Mouse (Mus musculus) heart, embryonic 13.5 days (tissue): ENCODE data around the gene Col4a3. TPM values are rescaled to one million over a fixed set of nuclear protein-coding genes. Genes with fewer than 3 reads are reported as not detected.

Experiments
- ATAC-seq: fragments of 200-750 bp; cut with Nextera tagmentation; 2 replicates; pipeline ENCODE4 v1.8.0; 2017; ENCODE audit warnings: moderate TSS enrichment; ENCODE audit not compliant: insufficient number of reproducible peaks, low FRiP score, low TSS enrichment; ENCODE audit errors: extremely low read depth
- H3K27ac ChIP-seq: fragments of 300-500 bp; sonication (generic); replicated peaks from 2 replicates; pipeline ENCODE4 v1.5.1; 2015; ENCODE audit warnings: moderate library complexity, mild to moderate bottlenecking, inconsistent platforms
- H3K27me3 ChIP-seq: fragments of 300-500 bp; sonication (generic); replicated peaks from 2 replicates; pipeline ENCODE4 v1.6.1; 2015; ENCODE audit warnings: mild to moderate bottlenecking, inconsistent platforms
- H3K36me3 ChIP-seq: fragments of 300-500 bp; sonication (generic); 2 replicates; pipeline ENCODE4 v1.6.1; 2015; ENCODE audit warnings: mild to moderate bottlenecking, inconsistent platforms
- H3K4me1 ChIP-seq: fragments of 300-500 bp; sonication (generic); 2 replicates; pipeline ENCODE4 v1.6.1; 2015; ENCODE audit warnings: inconsistent platforms
- H3K4me2 ChIP-seq: fragments of 300-500 bp; sonication (generic); 2 replicates; pipeline ENCODE4 v1.6.1; 2015; ENCODE audit warnings: inconsistent platforms, mild to moderate bottlenecking, moderate library complexity
- H3K4me3 ChIP-seq: fragments of 300-500 bp; sonication (generic); 2 replicates; pipeline ENCODE4 v1.5.1; 2015; ENCODE audit warnings: moderate library complexity, mild to moderate bottlenecking, inconsistent platforms
- H3K9ac ChIP-seq: fragments of 300-500 bp; sonication (generic); 2 replicates; pipeline ENCODE4 v1.6.1; 2015; ENCODE audit warnings: inconsistent platforms, mild to moderate bottlenecking, moderate library complexity
- H3K9me3 ChIP-seq: fragments of 300-500 bp; sonication (generic); 2 replicates; pipeline ENCODE4 v1.6.1; 2016; ENCODE audit warnings: inconsistent platforms
- WGBS: fragments of 180-500 bp; shearing (Covaris S2); methylation state at CpG from one replicate; pipeline ENCODE4 v1.1.7; 2015; ENCODE audit warnings: mixed read lengths; 5-methylcytosine and 5-hydroxymethylcytosine counted together
- polyA plus RNA-seq: library from polyadenylated mRNA; unstranded; fragments of >200 nt; fragmentation: Nextera tagmentation; extraction: Ambion mirVana; gene quantifications from 2 replicates; pipeline ENCODE4 v1.2.1, GENCODE M21; 2015

The Col4a3 gene
- polyA plus RNA-seq, 1 experiment from 2014 or later, result 0.41 TPM

GRCm38 (mm10) chr1:82608646-82609262, 22.0 kb downstream of the Col4a3 start:
- Histone ChIP-seq H3K4me2 (no peak overlapping the region), H3K27me3 (no peaks in the 10 kb centered on the region), H3K4me1 (no peaks in the 10 kb centered on the region), H3K9me3 (no peaks in the 10 kb centered on the region), H3K4me3 (no peak overlapping the region), H3K27ac (no peak overlapping the region), H3K36me3 (no peaks in the 10 kb centered on the region), H3K9ac (no peak overlapping the region)
- WGBS, result 59% methylated on average over 9 of the region's 9 CpGs
- ATAC-seq, result no peak

DNA sequence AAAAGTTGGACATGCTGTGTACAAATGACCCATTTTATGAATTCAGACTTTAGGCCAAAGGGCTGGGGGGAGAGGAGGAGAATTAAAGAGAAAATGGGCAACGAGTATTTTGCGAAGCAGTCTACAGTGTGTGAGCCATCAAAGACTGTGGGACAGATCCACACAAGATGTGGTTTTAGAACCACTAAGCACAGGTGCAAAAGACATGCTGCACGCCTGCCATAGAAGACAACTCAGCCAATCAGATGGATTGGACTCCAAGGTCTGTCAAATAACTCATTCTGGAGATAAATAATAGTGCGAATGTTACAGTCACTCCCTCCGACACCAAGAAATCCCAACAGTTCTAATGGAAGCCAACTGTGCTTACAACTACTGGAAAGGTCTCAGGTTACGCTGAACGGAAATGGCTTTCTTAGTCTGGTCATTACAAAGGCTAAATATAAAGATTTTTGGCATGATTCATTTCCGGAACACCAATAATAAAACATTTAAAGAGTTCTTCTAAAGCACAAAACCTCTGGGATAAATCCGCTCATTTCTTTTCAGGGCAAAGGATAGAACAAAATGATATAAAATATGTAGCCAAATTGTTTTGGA, 25.4 kb downstream of the Col4a3 start:
- no peak overlapping the region for H3K4me3 ChIP-seq
- H3K4me2 ChIP-seq, result no peak overlapping the region
- H3K27ac ChIP-seq, result no peak overlapping the region
- H3K4me1 ChIP-seq, result no peaks in the 10 kb centered on the region; the same call in 1 of the 2 replicates
- 74% methylated on average over 9 of the region's 9 CpGs for WGBS
- H3K9me3 ChIP-seq, result no peaks in the 10 kb centered on the region
- H3K27me3 ChIP-seq, result no peaks in the 10 kb centered on the region
- no peak overlapping the region for H3K9ac ChIP-seq
- no peak for ATAC-seq
- no peaks in the 10 kb centered on the region for H3K36me3 ChIP-seq

GRCm38 (mm10) chr1:82618001-82618400, 31.3 kb downstream of the Col4a3 start:
- no peak overlapping the region for H3K4me3 ChIP-seq
- WGBS, result 65% methylated on average over 5 of the region's 5 CpGs
- no peaks in the 10 kb centered on the region; the same call in 1 of the 2 replicates for H3K4me1 ChIP-seq
- no peaks in the 10 kb centered on the region for H3K9me3 ChIP-seq
- H3K27ac ChIP-seq, result no peak overlapping the region
- H3K4me2 ChIP-seq, result no peak overlapping the region
- peaks cover 3% of the 10 kb centered on the region; the same call in 1 of the 2 replicates for H3K27me3 ChIP-seq
- H3K36me3 ChIP-seq, result no peaks in the 10 kb centered on the region
- H3K9ac ChIP-seq, result no peak overlapping the region
- no peak for ATAC-seq

DNA sequence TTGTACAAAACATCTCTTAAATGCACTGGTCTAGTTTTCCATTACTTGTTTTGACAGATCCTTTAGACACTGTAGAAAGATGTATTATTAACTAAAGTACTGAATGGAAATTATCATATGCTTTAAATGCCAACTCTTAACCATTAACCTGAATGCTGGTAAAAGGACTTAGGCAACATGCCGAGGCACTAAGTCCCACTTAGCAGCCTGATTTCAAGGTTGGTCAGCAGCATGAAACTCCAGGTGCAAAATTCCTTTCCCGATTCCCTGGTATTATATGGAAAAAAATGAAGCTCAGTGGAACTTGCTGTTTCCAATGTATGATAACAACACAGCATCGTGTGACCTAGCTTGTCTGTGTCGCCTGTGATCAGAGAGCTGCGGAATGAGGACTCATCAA, 31.9 kb downstream of the Col4a3 start:
- Histone ChIP-seq H3K4me2 (no peak overlapping the region), H3K4me1 (no peaks in the 10 kb centered on the region; the same call in 1 of the 2 replicates), H3K9ac (no peak overlapping the region), H3K9me3 (no peaks in the 10 kb centered on the region), H3K27me3 (peaks cover 3% of the 10 kb centered on the region; the same call in 1 of the 2 replicates), H3K27ac (no peak overlapping the region), H3K4me3 (no peak overlapping the region), H3K36me3 (no peaks in the 10 kb centered on the region)
- 69% methylated on average over 5 of the region's 5 CpGs for WGBS
- ATAC-seq, result no peak

GRCm38 (mm10) chr1:82619981-82620380, 33.3 kb downstream of the Col4a3 start:
- no peak overlapping the region for H3K9ac ChIP-seq
- no peak overlapping the region for H3K4me2 ChIP-seq
- no peaks in the 10 kb centered on the region for H3K36me3 ChIP-seq
- H3K9me3 ChIP-seq, result no peaks in the 10 kb centered on the region
- H3K27me3 ChIP-seq, result peaks cover 3% of the 10 kb centered on the region; the same call in 1 of the 2 replicates
- ATAC-seq, result no peak
- whole genome bisulfite sequencing, result 73% methylated on average over 5 of the region's 5 CpGs
- H3K4me1 ChIP-seq, result no peaks in the 10 kb centered on the region; the same call in 1 of the 2 replicates
- H3K4me3 ChIP-seq, result no peak overlapping the region
- H3K27ac ChIP-seq, result no peak overlapping the region

DNA sequence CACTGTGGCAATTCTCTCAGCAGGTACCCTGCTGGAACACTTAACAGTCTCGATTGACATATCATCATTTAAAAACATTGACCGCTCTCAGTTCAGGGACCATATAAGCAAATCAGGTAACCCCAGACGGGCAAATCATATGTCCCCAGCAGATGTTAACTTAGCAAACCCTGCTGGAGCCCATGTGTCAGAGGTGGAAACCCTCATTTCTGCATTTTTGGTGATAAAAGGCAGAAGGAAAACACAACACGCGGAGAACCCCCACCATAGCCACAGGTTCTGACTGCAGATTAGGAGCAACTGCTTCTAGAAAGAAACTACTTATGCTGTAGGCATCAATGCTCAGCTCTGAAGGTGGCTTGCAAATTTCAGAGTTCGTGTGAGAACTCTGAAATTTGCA, 38.2 kb downstream of the Col4a3 start:
- 72% methylated on average over 6 of the region's 6 CpGs for WGBS
- no peak for ATAC-seq

GRCm38 (mm10) chr1:82625474-82625873, 38.8 kb downstream of the Col4a3 start:
- H3K9ac ChIP-seq, result no peak overlapping the region
- no peak for ATAC-seq
- H3K4me1 ChIP-seq, result peaks cover 11% of the 10 kb centered on the region
- H3K36me3 ChIP-seq, result no peaks in the 10 kb centered on the region
- H3K4me2 ChIP-seq, result no peak overlapping the region
- no peak overlapping the region for H3K4me3 ChIP-seq
- no peak overlapping the region for H3K27ac ChIP-seq
- H3K27me3 ChIP-seq, result no peaks in the 10 kb centered on the region
- WGBS, result 54% methylated on average over 2 of the region's 2 CpGs
- no peaks in the 10 kb centered on the region for H3K9me3 ChIP-seq

More for the DNA sequence above, 38.2 kb downstream of the Col4a3 start:
- H3K4me3 ChIP-seq, result no peak overlapping the region
- no peak overlapping the region for H3K9ac ChIP-seq
- peaks cover 8% of the 10 kb centered on the region for H3K4me1 ChIP-seq
- no peaks in the 10 kb centered on the region for H3K36me3 ChIP-seq
- no peaks in the 10 kb centered on the region for H3K9me3 ChIP-seq
- H3K4me2 ChIP-seq, result no peak overlapping the region
- H3K27me3 ChIP-seq, result no peaks in the 10 kb centered on the region; the same call in 1 of the 2 replicates
- H3K27ac ChIP-seq, result no peak overlapping the region

GRCm38 (mm10) chr1:82627652-82628051, 40.9 kb downstream of the Col4a3 start:
- Histone ChIP-seq H3K9me3 (no peaks in the 10 kb centered on the region), H3K27ac (no peak overlapping the region), H3K36me3 (no peaks in the 10 kb centered on the region), H3K4me1 (peaks cover 29% of the 10 kb centered on the region), H3K4me2 (no peak overlapping the region), H3K9ac (no peak overlapping the region), H3K27me3 (no peaks in the 10 kb centered on the region), H3K4me3 (no peak overlapping the region)
- ATAC-seq, result no peak
- 47% methylated on average over 4 of the region's 4 CpGs for WGBS

- Histone ChIP-seq H3K9ac (no peak overlapping the region), H3K27me3 (0 out of 2 replicates have a peak, but pooled peaks cover 6% of the 10 kb centered on the region), H3K4me1 (peaks cover 37% of the 10 kb centered on the region), H3K4me3 (no peak overlapping the region), H3K9me3 (no peaks in the 10 kb centered on the region), H3K27ac (no peak overlapping the region), H3K4me2 (no peak overlapping the region), H3K36me3 (no peaks in the 10 kb centered on the region)
- no peak for ATAC-seq
- 71% methylated on average over 5 of the region's 5 CpGs for WGBS
Observed at GRCm38 (mm10) chr1:82629495-82629894, 42.8 kb downstream of the Col4a3 start.

- WGBS, result 22% methylated on average over 6 of the region's 6 CpGs
- no peaks in the 10 kb centered on the region for H3K9me3 ChIP-seq
- H3K27ac ChIP-seq, result 0 out of 2 replicates have a peak overlapping the region, but pooled peaks have one; percentile 21
- H3K9ac ChIP-seq, result no peak overlapping the region
- H3K36me3 ChIP-seq, result no peaks in the 10 kb centered on the region
- 0 out of 2 replicates have a peak, but pooled peaks cover 9% of the 10 kb centered on the region for H3K27me3 ChIP-seq
- no peak for ATAC-seq
- H3K4me2 ChIP-seq, result no peak overlapping the region
- H3K4me1 ChIP-seq, result peaks cover 40% of the 10 kb centered on the region
- no peak overlapping the region for H3K4me3 ChIP-seq
Observed at GRCm38 (mm10) chr1:82631169-82631792, 44.6 kb downstream of the Col4a3 start.

GRCm38 (mm10) chr1:82634545-82635253, 48.0 kb downstream of the Col4a3 start:
- WGBS, result 71% methylated on average over 19 of the region's 19 CpGs
- Histone ChIP-seq H3K4me3 (no peak overlapping the region), H3K4me1 (peaks cover 32% of the 10 kb centered on the region), H3K27me3 (peaks cover 10% of the 10 kb centered on the region; the same call in 1 of the 2 replicates), H3K9ac (no peak overlapping the region), H3K9me3 (no peaks in the 10 kb centered on the region), H3K36me3 (no peaks in the 10 kb centered on the region), H3K4me2 (no peak overlapping the region), H3K27ac (no peak overlapping the region)
- no peak for ATAC-seq
